Mouse (Mus musculus) G1E (cell line): ENCODE results near the gene Gabbr2.

ENCODE experiments used
- CTCF ChIP-seq: IDR thresholded peaks from 2 replicates; pipeline ENCODE4 v1.5.1; 2012; ENCODE audit warnings: low read depth, low read length, inconsistent platforms, mixed read lengths
- GATA1 ChIP-seq: IDR thresholded peaks from 2 replicates; pipeline ENCODE4 v1.6.1; 2012; ENCODE audit warnings: borderline replicate concordance, low read length, inconsistent platforms, mixed read lengths

GRCm38 (mm10) chr4:46717156-46717555 is 274.5 kb downstream of the Gabbr2 start:
- TF ChIP-seq CTCF (no peak), GATA1 (no peak)
